Mouse (Mus musculus): ENCODE results near the gene Cwh43. TPM values are rescaled to one million over a fixed set of nuclear protein-coding genes. Genes with fewer than 3 reads are reported as not detected.

Cwh43 gene
- polyA plus RNA-seq, 1 experiment, result 0.07 TPM

DNA sequence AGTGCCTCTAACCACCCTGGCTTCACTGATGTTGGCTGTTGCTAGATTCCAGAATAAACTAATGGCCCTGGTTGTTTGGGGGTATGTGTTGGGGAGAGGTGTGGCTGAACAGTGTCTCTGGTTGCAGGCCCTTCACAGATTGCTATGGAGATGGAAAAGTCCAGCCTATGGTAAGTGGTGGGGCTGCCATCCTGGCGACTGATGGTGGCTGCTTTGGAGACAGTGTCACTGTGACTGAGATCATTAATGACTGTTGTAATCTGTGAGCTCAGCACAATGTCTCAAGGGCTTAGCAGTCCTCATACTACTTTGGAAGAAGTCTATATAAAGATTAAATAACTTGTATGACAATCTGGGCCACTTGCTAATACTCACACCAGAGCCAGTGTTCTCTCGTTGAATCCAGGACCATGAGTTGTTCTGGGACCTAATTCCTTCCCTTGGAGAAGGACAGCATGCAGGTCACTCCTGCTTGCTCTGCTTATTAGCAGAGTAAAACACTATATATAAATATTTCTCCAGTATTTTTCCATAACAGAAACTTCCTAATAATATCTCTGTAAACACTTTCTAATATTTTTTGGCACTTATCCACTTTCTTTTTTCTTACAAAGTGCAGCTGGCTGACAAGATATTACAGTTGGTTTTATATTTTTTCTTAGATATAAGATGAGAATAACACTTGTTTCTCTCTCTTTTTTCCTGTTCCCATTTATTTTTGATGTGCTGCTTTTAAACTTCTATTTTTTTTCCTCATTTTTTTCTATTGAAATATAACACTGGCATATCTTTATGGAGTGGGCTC is 48.8 kb downstream of the Cwh43 start:
- WGBS, result 91% methylated on average over 2 of the region's 2 CpGs
- no peak for TF ChIP-seq CTCF (IDR thresholded peaks at IDR 0.05; ENCODE audit: borderline replicate concordance, control insufficient read depth, extremely low read depth, insufficient read depth, low read length, poor library complexity)
- TF ChIP-seq POLR2A (IDR thresholded peaks at IDR 0.05; ENCODE audit: control insufficient read depth, extremely low read depth, insufficient read depth, low read length, poor library complexity), result no peak

GRCm38 (mm10) chr5:73455307-73455687 is 49.4 kb downstream of the Cwh43 start:
- no peak for TF ChIP-seq CTCF (IDR thresholded peaks at IDR 0.05; ENCODE audit: borderline replicate concordance, control insufficient read depth, extremely low read depth, insufficient read depth, low read length, poor library complexity)
- TF ChIP-seq POLR2A (IDR thresholded peaks at IDR 0.05; ENCODE audit: control insufficient read depth, extremely low read depth, insufficient read depth, low read length, poor library complexity), result no peak
- H3K4me1 ChIP-seq (replicated peaks; ENCODE audit: control insufficient read depth, insufficient read depth, low read length), result no peaks in the 10 kb centered on the region
- no peak for DNase-seq
- no peak overlapping the region for H3K27ac ChIP-seq (ENCODE audit: control insufficient read depth, insufficient read depth, low read length)
- no peak overlapping the region for H3K4me3 ChIP-seq (ENCODE audit: control insufficient read depth, insufficient read depth, low read length)
- H3K36me3 ChIP-seq (ENCODE audit: control insufficient read depth, insufficient read depth, low read length), result no peaks in the 10 kb centered on the region
- 93% methylated on average over 5 of the region's 5 CpGs for WGBS
- H3K27me3 ChIP-seq (ENCODE audit: control insufficient read depth, insufficient read depth, low read length), result no peaks in the 10 kb centered on the region

More for the DNA sequence above, 48.8 kb downstream of the Cwh43 start:
- H3K36me3 ChIP-seq (ENCODE audit: control insufficient read depth, insufficient read depth, low read length), result no peaks in the 10 kb centered on the region
- H3K27me3 ChIP-seq (ENCODE audit: control insufficient read depth, insufficient read depth, low read length), result no peaks in the 10 kb centered on the region
- H3K27ac ChIP-seq (ENCODE audit: control insufficient read depth, insufficient read depth, low read length), result no peak overlapping the region
- H3K4me1 ChIP-seq (replicated peaks; ENCODE audit: control insufficient read depth, insufficient read depth, low read length), result no peaks in the 10 kb centered on the region
- DNase-seq, result no peak
- no peak overlapping the region for H3K4me3 ChIP-seq (ENCODE audit: control insufficient read depth, insufficient read depth, low read length)

DNA sequence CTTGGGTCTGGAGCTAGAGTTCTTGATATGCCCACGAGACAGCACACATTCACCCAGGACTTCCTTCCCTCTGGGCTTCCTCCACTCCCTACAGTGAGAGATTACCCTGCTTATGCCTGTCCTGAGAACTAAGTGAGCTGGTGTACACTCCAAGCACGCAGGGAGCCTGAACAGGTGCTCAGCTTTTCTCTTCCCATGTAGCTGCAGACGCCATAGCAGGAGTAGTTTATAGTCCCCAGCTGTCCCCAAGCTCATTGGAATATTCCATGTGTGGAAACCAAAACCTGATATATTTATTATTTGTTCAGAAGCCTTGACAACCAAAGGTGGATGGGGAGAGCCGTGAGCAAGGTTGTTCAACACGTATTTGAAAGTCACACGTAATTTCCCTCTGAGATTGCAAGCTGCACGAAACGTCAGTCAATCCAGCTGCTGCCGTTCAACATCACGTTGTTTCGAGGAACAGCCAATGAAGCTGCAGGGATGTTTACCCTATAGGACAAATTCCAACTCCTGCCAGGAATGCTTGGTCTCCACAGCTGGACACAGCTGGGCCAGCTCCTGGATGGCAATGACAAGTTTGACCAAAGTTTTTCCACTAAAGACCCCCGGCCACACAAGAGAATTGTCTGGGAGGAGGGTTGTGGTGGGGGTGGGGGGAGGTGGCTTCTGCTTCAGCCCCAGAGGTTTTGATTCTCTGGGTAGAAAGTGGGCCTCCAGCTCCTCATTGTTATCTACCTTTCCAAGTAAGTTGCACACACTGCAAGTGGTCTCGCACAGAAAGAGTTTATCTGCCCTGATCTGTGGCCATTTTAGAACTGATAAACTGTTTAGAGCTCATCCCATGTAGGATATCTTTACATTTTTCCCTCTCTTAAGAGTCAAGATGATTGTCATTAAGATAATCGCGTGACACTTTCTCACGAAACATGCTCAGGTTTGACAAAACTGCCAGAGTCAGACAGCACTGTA is 62.9 kb downstream of the Cwh43 start:
- no peaks in the 10 kb centered on the region for H3K27me3 ChIP-seq (ENCODE audit: control insufficient read depth, insufficient read depth, low read length)
- no peak for DNase-seq
- H3K36me3 ChIP-seq (ENCODE audit: control insufficient read depth, insufficient read depth, low read length), result no peaks in the 10 kb centered on the region
- 86% methylated on average over 16 of the region's 16 CpGs for WGBS
- TF ChIP-seq POLR2A (IDR thresholded peaks at IDR 0.05; ENCODE audit: control insufficient read depth, extremely low read depth, insufficient read depth, low read length, poor library complexity), result no peak
- TF ChIP-seq CTCF (IDR thresholded peaks at IDR 0.05; ENCODE audit: borderline replicate concordance, control insufficient read depth, extremely low read depth, insufficient read depth, low read length, poor library complexity), result no peak
- H3K4me3 ChIP-seq (ENCODE audit: control insufficient read depth, insufficient read depth, low read length), result no peak overlapping the region
- no peak overlapping the region for H3K27ac ChIP-seq (ENCODE audit: control insufficient read depth, insufficient read depth, low read length)
- no peaks in the 10 kb centered on the region for H3K4me1 ChIP-seq (replicated peaks; ENCODE audit: control insufficient read depth, insufficient read depth, low read length)

- H3K27me3 ChIP-seq (ENCODE audit: control insufficient read depth, insufficient read depth, low read length), result no peaks in the 10 kb centered on the region
- H3K4me1 ChIP-seq (replicated peaks; ENCODE audit: control insufficient read depth, insufficient read depth, low read length), result no peaks in the 10 kb centered on the region
- no peak overlapping the region for H3K27ac ChIP-seq (ENCODE audit: control insufficient read depth, insufficient read depth, low read length)
- WGBS, result 95% methylated on average over 20 of the region's 20 CpGs
- H3K4me3 ChIP-seq (ENCODE audit: control insufficient read depth, insufficient read depth, low read length), result no peak overlapping the region
- H3K36me3 ChIP-seq (ENCODE audit: control insufficient read depth, insufficient read depth, low read length), result no peaks in the 10 kb centered on the region
- DNase-seq, result no peak
- TF ChIP-seq CTCF (IDR thresholded peaks at IDR 0.05; ENCODE audit: borderline replicate concordance, control insufficient read depth, extremely low read depth, insufficient read depth, low read length, poor library complexity) (no peak), POLR2A (IDR thresholded peaks at IDR 0.05; ENCODE audit: control insufficient read depth, extremely low read depth, insufficient read depth, low read length, poor library complexity) (no peak)
These were observed 68.8 kb downstream of the Cwh43 start for GRCm38 (mm10) chr5:73474412-73475405.

GRCm38 (mm10) chr5:73480700-73481099 is 74.8 kb downstream of the Cwh43 start, which contains the start of gene Dcun1d4:
Gene Dcun1d4, plus strand, starts transcription at chr5:73481000.
- Histone ChIP-seq H3K36me3 (ENCODE audit: control insufficient read depth, insufficient read depth, low read length) (no peaks in the 10 kb centered on the region), H3K4me3 (ENCODE audit: control insufficient read depth, insufficient read depth, low read length) (no peak within 1 kb of the TSS), H3K27me3 (ENCODE audit: control insufficient read depth, insufficient read depth, low read length) (no peaks in the 10 kb centered on the region), H3K27ac (ENCODE audit: control insufficient read depth, insufficient read depth, low read length) (no peak within 1 kb of the TSS), H3K4me1 (replicated peaks; ENCODE audit: control insufficient read depth, insufficient read depth, low read length) (no peaks in the 10 kb centered on the region)
- DNase-seq, result no peak
- WGBS, result 87% methylated on average over 7 of the region's 7 CpGs
- no peak for TF ChIP-seq CTCF (IDR thresholded peaks at IDR 0.05; ENCODE audit: borderline replicate concordance, control insufficient read depth, extremely low read depth, insufficient read depth, low read length, poor library complexity)
- no peak for TF ChIP-seq POLR2A (IDR thresholded peaks at IDR 0.05; ENCODE audit: control insufficient read depth, extremely low read depth, insufficient read depth, low read length, poor library complexity)
